Mouse (Mus musculus): ENCODE data around the gene Satb1.

GRCm38 (mm10) chr17:51724486-51724885 lies 108.6 kb downstream of the Satb1 start:
- TF ChIP-seq CTCF (IDR thresholded peaks at IDR 0.05; ENCODE audit: borderline replicate concordance, insufficient read depth, low read depth, low read length), result no peak
- no peak for TF ChIP-seq POLR2A (IDR thresholded peaks at IDR 0.05; ENCODE audit: borderline replicate concordance, insufficient read depth, low read length)

Measured in cerebellum, adult 2 months (tissue).